Mouse (Mus musculus): ENCODE results near the gene Rasgef1c.

The Rasgef1c gene

GRCm38 (mm10) chr11:49973657-49974340 is 72.2 kb downstream of the Rasgef1c start:
- DNase-seq (ENCODE audit: low read depth in 1 of 2, low spot score in 2 of 2) = no peak

GRCm38 (mm10) chr11:49974675-49975074 is 73.0 kb downstream of the Rasgef1c start:
- no peak for DNase-seq (ENCODE audit: low read depth in 1 of 2, low spot score in 2 of 2)

GRCm38 (mm10) chr11:49977963-49978568 is 76.4 kb downstream of the Rasgef1c start:
- no peak for DNase-seq (ENCODE audit: low read depth in 1 of 2, low spot score in 2 of 2)

GRCm38 (mm10) chr11:49978935-49979334 is 77.3 kb downstream of the Rasgef1c start:
- DNase-seq (ENCODE audit: low read depth in 1 of 2, low spot score in 2 of 2) = no peak

GRCm38 (mm10) chr11:49980681-49981235 is 79.1 kb downstream of the Rasgef1c start:
- no peak for DNase-seq (ENCODE audit: low read depth in 1 of 2, low spot score in 2 of 2)

GRCm38 (mm10) chr11:49981321-49981963 is 79.8 kb downstream of the Rasgef1c start:
- no peak for DNase-seq (ENCODE audit: low read depth in 1 of 2, low spot score in 2 of 2)

GRCm38 (mm10) chr11:49982094-49982493 is 80.5 kb downstream of the Rasgef1c start:
- DNase-seq (ENCODE audit: low read depth in 1 of 2, low spot score in 2 of 2) = no peak

- DNase-seq (ENCODE audit: low read depth in 1 of 2, low spot score in 2 of 2) = no peak
Measured at GRCm38 (mm10) chr11:49982881-49983280, 81.2 kb downstream of the Rasgef1c start.

- peak in 1 of 2 experiments; percentile 25 for DNase-seq (ENCODE audit: low read depth in 1 of 2, low spot score in 2 of 2)
Measured at GRCm38 (mm10) chr11:49983875-49984552, 82.4 kb downstream of the Rasgef1c start.

- no peak for DNase-seq (ENCODE audit: low read depth in 1 of 2, low spot score in 2 of 2)
Measured at GRCm38 (mm10) chr11:49985009-49985408, 83.4 kb downstream of the Rasgef1c start.

- peak in 1 of 2 experiments; percentile 41 for DNase-seq (ENCODE audit: low read depth in 1 of 2, low spot score in 2 of 2)
Measured at GRCm38 (mm10) chr11:49986277-49987036, 84.8 kb downstream of the Rasgef1c start.

- DNase-seq (ENCODE audit: low read depth in 1 of 2, low spot score in 2 of 2) = no peak
Measured at GRCm38 (mm10) chr11:49994536-49994935, 92.9 kb downstream of the Rasgef1c start.

- DNase-seq (ENCODE audit: low read depth in 1 of 2, low spot score in 2 of 2) = no peak
Measured at GRCm38 (mm10) chr11:49996398-49996797, 94.8 kb downstream of the Rasgef1c start.

- DNase-seq (ENCODE audit: low read depth in 1 of 2, low spot score in 2 of 2) = no peak
Measured at GRCm38 (mm10) chr11:49997321-49997720, 95.7 kb downstream of the Rasgef1c start.

GRCm38 (mm10) chr11:50002853-50003252 is 101.2 kb downstream of the Rasgef1c start:
- DNase-seq (ENCODE audit: low read depth in 1 of 2, low spot score in 2 of 2) = no peak

- DNase-seq (ENCODE audit: low read depth in 1 of 2, low spot score in 2 of 2) = no peak
Measured at GRCm38 (mm10) chr11:50007776-50008175, 106.1 kb downstream of the Rasgef1c start.

GRCm38 (mm10) chr11:50008231-50008630 is 106.6 kb downstream of the Rasgef1c start:
- no peak for DNase-seq (ENCODE audit: low read depth in 1 of 2, low spot score in 2 of 2)

GRCm38 (mm10) chr11:50013016-50013415 is 111.4 kb downstream of the Rasgef1c start:
- DNase-seq (ENCODE audit: low read depth in 1 of 2, low spot score in 2 of 2) = no peak

GRCm38 (mm10) chr11:50016503-50016902 is 114.9 kb downstream of the Rasgef1c start:
- no peak for DNase-seq (ENCODE audit: low read depth in 1 of 2, low spot score in 2 of 2)

- DNase-seq (ENCODE audit: low read depth in 1 of 2, low spot score in 2 of 2) = no peak
Measured at GRCm38 (mm10) chr11:50017511-50017910, 115.9 kb downstream of the Rasgef1c start.

GRCm38 (mm10) chr11:50018848-50019247 is 117.2 kb downstream of the Rasgef1c start:
- no peak for DNase-seq (ENCODE audit: low read depth in 1 of 2, low spot score in 2 of 2)
